In genomic region chr1:121051496-121052119, GRCm38 (mm10) we compare ENCODE assay signal across 19 mouse cellular contexts.
DNase-seq lines count a peak whose midpoint lies in the region; ATAC-seq lines count a peak whose summit lies in the region.
"Had no signal": no experiment of that assay in that cellular context is flagged by ENCODE, and none has a peak within 500 bp of the region (broad histone marks: within the 10 kb centered on the region; RNA-seq: fewer than 3 reads in every experiment).

No protein-coding gene starts in this region.

- peaks cover 9% of the 10 kb centered on the region; the same call in 1 of the 2 replicates for H3K27me3 ChIP-seq in midbrain, embryonic 14.5 days (ENCODE audit: control insufficient read depth, insufficient read depth, low read length)
- H3K27me3 ChIP-seq in midbrain, embryonic 16.5 days (ENCODE audit: control insufficient read depth, insufficient read depth, low read depth, low read length) = peaks cover 3% of the 10 kb centered on the region; the same call in 1 of the 2 replicates
- H3K27me3 ChIP-seq in forebrain, embryonic 16.5 days (replicated peaks; ENCODE audit: control insufficient read depth, insufficient read depth, low read length) = peaks cover 59% of the 10 kb centered on the region
- peaks cover 15% of the 10 kb centered on the region for H3K27me3 ChIP-seq in hindbrain, embryonic 16.5 days (replicated peaks; ENCODE audit: control insufficient read depth, insufficient read depth, low read length)
- peaks cover 13% of the 10 kb centered on the region; the same call in 1 of the 2 replicates for H3K27me3 ChIP-seq in neural tube, embryonic 14.5 days (ENCODE audit: control insufficient read depth, insufficient read depth, low read length)
- H3K27me3 ChIP-seq: megakaryocyte, embryonic 14.5 days had no signal

- H3K4me2 ChIP-seq in midbrain, embryonic 14.5 days (ENCODE audit: low read length) = no peak overlapping the region
- no peak overlapping the region for H3K4me2 ChIP-seq in midbrain, embryonic 16.5 days (ENCODE audit: low read length)
- H3K4me2 ChIP-seq in forebrain, embryonic 16.5 days (ENCODE audit: low read length) = no peak overlapping the region
- H3K4me2 ChIP-seq in hindbrain, embryonic 16.5 days (ENCODE audit: low read length) = no peak overlapping the region
- H3K4me2 ChIP-seq in neural tube, embryonic 14.5 days (ENCODE audit: low read depth, low read length) = no peak overlapping the region
- H3K4me2 ChIP-seq: heart, embryonic 15.5 days; hindbrain, embryonic 15.5 days had no signal

- no peaks in the 10 kb centered on the region for H3K36me3 ChIP-seq in midbrain, embryonic 14.5 days (ENCODE audit: control insufficient read depth, insufficient read depth, low read length)
- H3K36me3 ChIP-seq in midbrain, embryonic 16.5 days (ENCODE audit: control insufficient read depth, insufficient read depth, low read length) = no peaks in the 10 kb centered on the region
- no peaks in the 10 kb centered on the region for H3K36me3 ChIP-seq in forebrain, embryonic 16.5 days (ENCODE audit: control insufficient read depth, insufficient read depth)
- H3K36me3 ChIP-seq in hindbrain, embryonic 16.5 days (ENCODE audit: control insufficient read depth, insufficient read depth, low read length) = no peaks in the 10 kb centered on the region
- H3K36me3 ChIP-seq in neural tube, embryonic 14.5 days (ENCODE audit: control insufficient read depth, insufficient read depth, low read length) = no peaks in the 10 kb centered on the region
- H3K36me3 ChIP-seq: embryonic facial prominence, embryonic 10.5 days; heart, embryonic 15.5 days; hindbrain, embryonic 15.5 days had no signal

- DNase-seq in midbrain, embryonic 14.5 days = peak; percentile 45
- no peak for DNase-seq in frontal cortex, postnatal 25 days (ENCODE audit: low spot score in 2 of 2)
- DNase-seq in yolk sac, embryonic 10.5 days (ENCODE audit: low spot score) = no peak
- DNase-seq in thymus, postnatal 25 days = no peak
- DNase-seq: cerebellum, adult 9-11 months; kidney, adult 18-20 months; kidney, postnatal 36 days; liver; liver, postnatal 0 days; lung, postnatal 14 days; thymus, postnatal 4 days had no signal

- H3K9ac ChIP-seq in midbrain, embryonic 14.5 days (replicated peaks; ENCODE audit: low read length) = no peak overlapping the region
- no peak overlapping the region for H3K9ac ChIP-seq in midbrain, embryonic 16.5 days (ENCODE audit: low read depth, low read length)
- no peak overlapping the region for H3K9ac ChIP-seq in forebrain, embryonic 16.5 days (replicated peaks; ENCODE audit: low read depth, low read length)
- no peak overlapping the region for H3K9ac ChIP-seq in hindbrain, embryonic 16.5 days (ENCODE audit: low read depth, low read length)
- no peak overlapping the region for H3K9ac ChIP-seq in neural tube, embryonic 14.5 days (replicated peaks; ENCODE audit: low read depth, low read length)
- H3K9ac ChIP-seq: heart, embryonic 15.5 days; hindbrain, embryonic 15.5 days; liver, postnatal 0 days had no signal

- no peaks in the 10 kb centered on the region for H3K9me3 ChIP-seq in midbrain, embryonic 14.5 days (ENCODE audit: control insufficient read depth, low read length)
- no peaks in the 10 kb centered on the region for H3K9me3 ChIP-seq in midbrain, embryonic 16.5 days (replicated peaks; ENCODE audit: control insufficient read depth, low read length, poor library complexity, severe bottlenecking)
- no peaks in the 10 kb centered on the region for H3K9me3 ChIP-seq in forebrain, embryonic 16.5 days (ENCODE audit: control insufficient read depth, low read length)
- H3K9me3 ChIP-seq in hindbrain, embryonic 16.5 days (ENCODE audit: control insufficient read depth, low read length) = peaks cover 2% of the 10 kb centered on the region; the same call in 1 of the 2 replicates
- no peaks in the 10 kb centered on the region for H3K9me3 ChIP-seq in neural tube, embryonic 14.5 days (ENCODE audit: control insufficient read depth, low read length)
- H3K9me3 ChIP-seq: embryonic facial prominence, embryonic 10.5 days; heart, embryonic 15.5 days; hindbrain, embryonic 15.5 days had no signal

- no peak overlapping the region for H3K27ac ChIP-seq in midbrain, embryonic 14.5 days (replicated peaks; ENCODE audit: low read depth, low read length)
- H3K27ac ChIP-seq in midbrain, embryonic 16.5 days (ENCODE audit: low read length) = no peak overlapping the region
- H3K27ac ChIP-seq in forebrain, embryonic 16.5 days (ENCODE audit: low read length) = no peak overlapping the region
- H3K27ac ChIP-seq in hindbrain, embryonic 16.5 days (ENCODE audit: low read depth, low read length) = no peak overlapping the region
- no peak overlapping the region for H3K27ac ChIP-seq in neural tube, embryonic 14.5 days (ENCODE audit: low read depth, low read length)
- H3K27ac ChIP-seq: embryonic facial prominence, embryonic 10.5 days; heart, embryonic 15.5 days; hindbrain, embryonic 15.5 days had no signal

- 25% methylated on average over 6 of the region's 6 CpGs for whole genome bisulfite sequencing in midbrain, embryonic 14.5 days
- 30% methylated on average over 6 of the region's 6 CpGs for WGBS in midbrain, embryonic 16.5 days
- WGBS in forebrain, embryonic 16.5 days = 29% methylated on average over 6 of the region's 6 CpGs
- 19% methylated on average over 6 of the region's 6 CpGs for WGBS in hindbrain, embryonic 16.5 days
- WGBS in neural tube, embryonic 14.5 days = 20% methylated on average over 6 of the region's 6 CpGs

- no peak overlapping the region for H3K4me3 ChIP-seq in midbrain, embryonic 14.5 days (replicated peaks; ENCODE audit: low read depth, low read length)
- no peak overlapping the region for H3K4me3 ChIP-seq in midbrain, embryonic 16.5 days (ENCODE audit: low read depth, low read length)
- H3K4me3 ChIP-seq in forebrain, embryonic 16.5 days (replicated peaks; ENCODE audit: low read length) = no peak overlapping the region
- no peak overlapping the region for H3K4me3 ChIP-seq in hindbrain, embryonic 16.5 days (ENCODE audit: low read length)
- no peak overlapping the region for H3K4me3 ChIP-seq in neural tube, embryonic 14.5 days (ENCODE audit: low read depth, low read length)
- H3K4me3 ChIP-seq: embryonic facial prominence, embryonic 10.5 days; heart, embryonic 15.5 days; hindbrain, embryonic 15.5 days; megakaryocyte, embryonic 14.5 days had no signal

- ATAC-seq in midbrain, embryonic 14.5 days (ENCODE audit: low FRiP score, low TSS enrichment) = 0 out of 2 replicates have a peak, but pooled peaks have one; percentile 35
- ATAC-seq in midbrain, embryonic 16.5 days = no peak
- ATAC-seq in forebrain, embryonic 16.5 days = peak; percentile 54
- peak; percentile 24; the same call in 1 of the 2 replicates for ATAC-seq in hindbrain, embryonic 16.5 days
- ATAC-seq in neural tube, embryonic 14.5 days (ENCODE audit: low read depth) = peak; percentile 82
- ATAC-seq: liver, postnatal 0 days had no signal

- H3K4me1 ChIP-seq in midbrain, embryonic 14.5 days (ENCODE audit: control insufficient read depth, insufficient read depth, low read length) = peaks cover 6% of the 10 kb centered on the region
- H3K4me1 ChIP-seq in midbrain, embryonic 16.5 days (ENCODE audit: control insufficient read depth, insufficient read depth, low read length) = peaks cover 4% of the 10 kb centered on the region
- H3K4me1 ChIP-seq in forebrain, embryonic 16.5 days (replicated peaks; ENCODE audit: control insufficient read depth, insufficient read depth, low read length) = peaks cover 8% of the 10 kb centered on the region
- peaks cover 2% of the 10 kb centered on the region for H3K4me1 ChIP-seq in hindbrain, embryonic 16.5 days (ENCODE audit: control insufficient read depth, insufficient read depth, low read depth, low read length)
- 0 out of 2 replicates have a peak, but pooled peaks cover 9% of the 10 kb centered on the region for H3K4me1 ChIP-seq in neural tube, embryonic 14.5 days (ENCODE audit: control insufficient read depth, insufficient read depth, low read length)
- H3K4me1 ChIP-seq: heart, embryonic 15.5 days; megakaryocyte, embryonic 14.5 days had no signal
